Mouse (Mus musculus): Measurements from ENCODE around the gene Donson. TPM values are rescaled to one million over a fixed set of nuclear protein-coding genes. Genes with fewer than 3 reads are reported as not detected.

The Donson gene
- 19.2 and 20.4 TPM in 2 replicates for polyA plus RNA-seq (2015; fragmentation: Nextera tagmentation; extraction: Ambion mirVana)

GRCm38 (mm10) chr16:91688619-91689334 lies at the start of gene Donson:
TSS of gene Donson (minus strand) at chr16:91688770.
- Histone ChIP-seq H3K27me3 (ENCODE audit: control insufficient read depth, insufficient read depth, low read depth, low read length) (no peaks in the 10 kb centered on the region), H3K4me3 (ENCODE audit: low read depth, low read length) (peak within 1 kb of the TSS; percentile 96)

GRCm38 (mm10) chr16:91736046-91736816 lies 47.7 kb upstream of the Donson start:
- no peak overlapping the region for H3K27ac ChIP-seq (ENCODE audit: low read length)
- H3K36me3 ChIP-seq (ENCODE audit: control insufficient read depth, insufficient read depth, low read length) = no peaks in the 10 kb centered on the region
- 71% methylated on average over 7 of the region's 7 CpGs for whole genome bisulfite sequencing
- no peak for ATAC-seq
- peaks cover 50% of the 10 kb centered on the region for H3K4me1 ChIP-seq (ENCODE audit: control insufficient read depth, insufficient read depth, low read length)
- H3K4me2 ChIP-seq (ENCODE audit: low read length) = no peak overlapping the region
- no peaks in the 10 kb centered on the region for H3K27me3 ChIP-seq (ENCODE audit: control insufficient read depth, insufficient read depth, low read depth, low read length)
- no peak overlapping the region for H3K4me3 ChIP-seq (ENCODE audit: low read depth, low read length)
- no peak overlapping the region for H3K9ac ChIP-seq (ENCODE audit: low read depth, low read length)
- H3K9me3 ChIP-seq (replicated peaks; ENCODE audit: control insufficient read depth, low read length, poor library complexity, severe bottlenecking) = no peaks in the 10 kb centered on the region

More at GRCm38 (mm10) chr16:91688619-91689334, at the start of gene Donson:
- Histone ChIP-seq H3K36me3 (ENCODE audit: control insufficient read depth, insufficient read depth, low read length) (peaks cover 21% of the 10 kb centered on the region), H3K9me3 (replicated peaks; ENCODE audit: control insufficient read depth, low read length, poor library complexity, severe bottlenecking) (no peaks in the 10 kb centered on the region), H3K4me2 (ENCODE audit: low read length) (peak within 1 kb of the TSS; percentile 82), H3K27ac (ENCODE audit: low read length) (peak within 1 kb of the TSS; percentile 91), H3K4me1 (ENCODE audit: control insufficient read depth, insufficient read depth, low read length) (peaks cover 16% of the 10 kb centered on the region), H3K9ac (ENCODE audit: low read depth, low read length) (peak within 1 kb of the TSS; percentile 91)
- peak; percentile 99 for ATAC-seq
- WGBS = under 1% methylated on average over 64 of the region's 71 CpGs

DNA sequence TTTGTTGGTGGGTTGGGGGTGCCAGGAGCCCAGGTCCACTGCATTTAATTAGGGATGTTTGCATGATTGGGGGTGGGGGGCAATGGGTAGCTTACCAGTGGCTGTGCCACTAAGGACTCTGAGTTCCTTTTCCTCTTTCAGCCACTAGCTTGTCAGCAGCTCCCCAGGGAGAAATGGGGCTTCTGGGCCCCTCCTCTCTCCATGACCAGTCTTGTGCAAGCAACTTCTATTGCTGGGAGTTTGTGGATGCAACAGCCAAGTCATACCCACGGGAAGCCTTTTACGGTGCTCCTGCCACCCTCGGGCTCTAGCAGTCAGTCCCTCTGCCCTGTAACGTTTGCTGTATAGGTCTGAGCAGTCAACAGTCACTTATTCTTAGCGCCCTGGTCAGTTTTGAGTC lies 46.2 kb upstream of the Donson start:
- Histone ChIP-seq H3K4me3 (ENCODE audit: low read depth, low read length) (no peak overlapping the region), H3K27ac (ENCODE audit: low read length) (no peak overlapping the region), H3K27me3 (ENCODE audit: control insufficient read depth, insufficient read depth, low read depth, low read length) (no peaks in the 10 kb centered on the region), H3K9ac (ENCODE audit: low read depth, low read length) (no peak overlapping the region), H3K36me3 (ENCODE audit: control insufficient read depth, insufficient read depth, low read length) (no peaks in the 10 kb centered on the region), H3K9me3 (replicated peaks; ENCODE audit: control insufficient read depth, low read length, poor library complexity, severe bottlenecking) (no peaks in the 10 kb centered on the region), H3K4me1 (ENCODE audit: control insufficient read depth, insufficient read depth, low read length) (peaks cover 50% of the 10 kb centered on the region), H3K4me2 (ENCODE audit: low read length) (no peak overlapping the region)
- 74% methylated on average over 5 of the region's 5 CpGs for WGBS
- no peak for ATAC-seq

- H3K4me3 ChIP-seq (ENCODE audit: low read depth, low read length) = no peak overlapping the region
- H3K9me3 ChIP-seq (replicated peaks; ENCODE audit: control insufficient read depth, low read length, poor library complexity, severe bottlenecking) = no peaks in the 10 kb centered on the region
- peaks cover 50% of the 10 kb centered on the region for H3K4me1 ChIP-seq (ENCODE audit: control insufficient read depth, insufficient read depth, low read length)
- no peaks in the 10 kb centered on the region for H3K27me3 ChIP-seq (ENCODE audit: control insufficient read depth, insufficient read depth, low read depth, low read length)
- H3K36me3 ChIP-seq (ENCODE audit: control insufficient read depth, insufficient read depth, low read length) = no peaks in the 10 kb centered on the region
- H3K4me2 ChIP-seq (ENCODE audit: low read length) = no peak overlapping the region
- H3K9ac ChIP-seq (ENCODE audit: low read depth, low read length) = no peak overlapping the region
- WGBS = 75% methylated on average over 2 of the region's 2 CpGs
- no peak overlapping the region for H3K27ac ChIP-seq (ENCODE audit: low read length)
- no peak for ATAC-seq
Observed at GRCm38 (mm10) chr16:91732816-91733215, 44.2 kb upstream of the Donson start.

- Histone ChIP-seq H3K4me2 (ENCODE audit: low read length) (peak overlapping the region; percentile 88), H3K36me3 (ENCODE audit: control insufficient read depth, insufficient read depth, low read length) (no peaks in the 10 kb centered on the region), H3K27ac (ENCODE audit: low read length) (peak overlapping the region; percentile 98), H3K4me1 (ENCODE audit: control insufficient read depth, insufficient read depth, low read length) (peaks cover 40% of the 10 kb centered on the region), H3K4me3 (ENCODE audit: low read depth, low read length) (peak overlapping the region; percentile 86), H3K27me3 (ENCODE audit: control insufficient read depth, insufficient read depth, low read depth, low read length) (no peaks in the 10 kb centered on the region), H3K9ac (ENCODE audit: low read depth, low read length) (peak overlapping the region; percentile 95), H3K9me3 (replicated peaks; ENCODE audit: control insufficient read depth, low read length, poor library complexity, severe bottlenecking) (no peaks in the 10 kb centered on the region)
- ATAC-seq = no peak
- WGBS = 0% methylated on average over 11 of the region's 11 CpGs
Observed at GRCm38 (mm10) chr16:91730446-91730845, 41.9 kb upstream of the Donson start.

DNA sequence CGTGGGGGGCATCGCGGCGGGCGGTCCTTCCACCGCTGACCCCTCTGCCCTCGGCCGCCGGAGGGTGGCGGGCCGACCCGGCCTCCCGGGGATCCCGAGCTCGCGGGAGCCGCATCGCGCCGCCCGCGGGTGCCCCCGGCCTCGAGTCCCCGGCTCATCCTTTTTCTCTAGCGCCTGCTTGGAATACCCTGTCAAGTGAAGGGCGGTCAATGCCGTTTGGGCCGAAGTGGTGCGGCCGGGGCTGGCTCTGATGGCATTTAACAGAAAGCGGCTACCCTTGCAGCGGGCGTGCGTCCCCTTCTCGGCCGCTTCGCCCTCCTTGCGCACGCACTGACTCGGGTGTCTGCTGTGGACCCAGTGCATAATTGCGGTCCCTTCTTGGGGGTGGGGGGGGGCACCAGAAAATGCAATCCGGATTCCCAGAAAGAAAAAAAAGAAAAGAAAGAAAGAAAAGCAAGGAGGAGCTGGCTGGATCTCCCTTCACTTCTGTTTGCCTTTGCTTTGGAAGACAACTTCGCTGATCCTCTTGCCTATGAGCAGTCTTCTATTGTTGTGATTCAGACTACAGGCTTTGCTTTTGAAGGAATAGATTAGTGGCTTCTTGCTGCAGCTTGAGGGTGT lies 41.4 kb upstream of the Donson start:
- Histone ChIP-seq H3K27ac (ENCODE audit: low read length) (peak overlapping the region; percentile 98), H3K9ac (ENCODE audit: low read depth, low read length) (peak overlapping the region; percentile 95), H3K4me2 (ENCODE audit: low read length) (peak overlapping the region; percentile 88), H3K4me3 (ENCODE audit: low read depth, low read length) (peak overlapping the region; percentile 86), H3K4me1 (ENCODE audit: control insufficient read depth, insufficient read depth, low read length) (peaks cover 35% of the 10 kb centered on the region), H3K27me3 (ENCODE audit: control insufficient read depth, insufficient read depth, low read depth, low read length) (no peaks in the 10 kb centered on the region), H3K36me3 (ENCODE audit: control insufficient read depth, insufficient read depth, low read length) (no peaks in the 10 kb centered on the region), H3K9me3 (replicated peaks; ENCODE audit: control insufficient read depth, low read length, poor library complexity, severe bottlenecking) (no peaks in the 10 kb centered on the region)
- WGBS = under 1% methylated on average over 32 of the region's 44 CpGs
- no peak for ATAC-seq

DNA sequence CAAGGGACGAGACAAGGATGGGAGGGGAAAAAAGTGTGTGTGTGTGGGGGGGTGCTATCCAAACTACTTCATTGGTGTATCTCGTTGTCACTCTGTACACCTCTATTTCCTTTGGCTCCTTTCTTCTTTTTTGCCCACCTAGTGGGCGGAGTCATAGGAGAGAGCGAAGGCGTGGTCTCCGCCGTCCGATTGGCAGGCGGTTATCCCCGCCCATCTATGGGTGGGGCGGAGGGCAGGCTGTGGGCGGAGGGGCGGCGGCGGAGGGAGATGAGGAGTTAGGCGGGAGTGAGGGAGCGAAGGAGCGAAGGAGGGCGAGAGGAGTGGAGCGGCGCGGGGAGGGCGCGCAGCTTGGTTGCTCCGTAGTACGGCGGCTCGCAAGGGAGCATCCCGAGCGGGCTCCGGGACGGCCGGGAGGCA lies 40.5 kb upstream of the Donson start, which contains the start of gene Itsn1:
TSS of gene Itsn1 (plus strand) at position 216 of the 417 bp plus-strand sequence.
- Histone ChIP-seq H3K9ac (ENCODE audit: low read depth, low read length) (peak within 1 kb of the TSS; percentile 95), H3K36me3 (ENCODE audit: control insufficient read depth, insufficient read depth, low read length) (no peaks in the 10 kb centered on the region), H3K27me3 (ENCODE audit: control insufficient read depth, insufficient read depth, low read depth, low read length) (no peaks in the 10 kb centered on the region), H3K9me3 (replicated peaks; ENCODE audit: control insufficient read depth, low read length, poor library complexity, severe bottlenecking) (no peaks in the 10 kb centered on the region), H3K4me3 (ENCODE audit: low read depth, low read length) (peak within 1 kb of the TSS; percentile 86), H3K27ac (ENCODE audit: low read length) (peak within 1 kb of the TSS; percentile 98), H3K4me2 (ENCODE audit: low read length) (peak within 1 kb of the TSS; percentile 88), H3K4me1 (ENCODE audit: control insufficient read depth, insufficient read depth, low read length) (peaks cover 28% of the 10 kb centered on the region)
- ATAC-seq = peak; percentile 95
- under 1% methylated on average over 33 of the region's 33 CpGs for WGBS

DNA sequence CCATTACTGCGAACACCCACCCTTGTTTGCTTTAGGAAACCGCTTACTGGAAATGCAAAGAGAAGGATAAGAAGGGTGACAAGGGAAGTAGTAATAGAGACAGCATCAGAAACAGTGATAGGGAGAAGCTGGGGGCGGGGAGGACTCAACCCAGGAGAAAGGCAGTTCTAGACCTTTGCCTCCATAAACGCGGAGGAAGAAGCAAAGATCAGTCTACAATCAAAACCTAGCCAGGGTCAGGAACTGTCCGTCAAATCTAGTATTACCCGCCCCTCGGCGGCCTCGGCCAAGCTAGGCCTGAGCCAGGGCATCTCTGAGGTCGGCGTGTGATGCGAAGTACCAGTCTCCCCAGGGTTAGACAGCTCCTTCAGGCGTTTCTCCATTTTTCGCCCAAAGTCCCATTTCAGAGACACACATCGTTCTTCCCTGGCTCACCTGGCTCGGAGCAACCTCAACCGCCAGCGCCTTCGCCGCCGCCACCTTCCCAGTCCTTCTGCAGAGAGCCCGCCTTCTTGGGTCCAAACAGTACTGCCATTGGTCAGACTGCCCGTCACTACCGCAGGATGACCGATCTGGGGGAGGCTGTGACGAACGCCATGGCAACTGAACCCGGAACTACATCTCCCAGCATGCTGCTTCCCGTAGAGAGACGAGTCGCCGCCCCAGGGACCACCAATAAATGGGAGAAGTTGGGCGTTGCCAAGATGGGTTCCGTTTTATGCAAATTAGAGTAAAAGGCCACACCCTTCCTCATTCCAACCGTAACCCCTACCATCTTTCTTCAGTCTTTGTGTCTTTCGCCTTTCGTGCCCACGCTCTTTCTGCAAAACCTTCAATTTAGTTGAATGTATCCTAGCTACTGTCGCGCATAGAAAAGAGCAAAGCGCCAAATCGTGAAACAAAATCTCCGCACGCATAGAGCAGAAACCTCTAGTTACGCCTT lies 39.8 kb upstream of the Donson start, which contains the start of gene Cryzl1:
TSS of gene Cryzl1 (minus strand) at position 853 of the 943 bp plus-strand sequence.
- H3K4me3 ChIP-seq (ENCODE audit: low read depth, low read length) = peak within 1 kb of the TSS; percentile 86
- peaks cover 27% of the 10 kb centered on the region for H3K4me1 ChIP-seq (ENCODE audit: control insufficient read depth, insufficient read depth, low read length)
- peak within 1 kb of the TSS; percentile 98 for H3K27ac ChIP-seq (ENCODE audit: low read length)
- 1% methylated on average over 46 of the region's 46 CpGs for WGBS
- H3K9ac ChIP-seq (ENCODE audit: low read depth, low read length) = peak within 1 kb of the TSS; percentile 95
- no peaks in the 10 kb centered on the region for H3K36me3 ChIP-seq (ENCODE audit: control insufficient read depth, insufficient read depth, low read length)
- peak; percentile 96 for ATAC-seq
- H3K27me3 ChIP-seq (ENCODE audit: control insufficient read depth, insufficient read depth, low read depth, low read length) = no peaks in the 10 kb centered on the region
- no peaks in the 10 kb centered on the region for H3K9me3 ChIP-seq (replicated peaks; ENCODE audit: control insufficient read depth, low read length, poor library complexity, severe bottlenecking)
- H3K4me2 ChIP-seq (ENCODE audit: low read length) = peak within 1 kb of the TSS; percentile 88
